Mouse (Mus musculus) forebrain, embryonic 14.5 days (tissue): ENCODE measurements around the gene Slc2a3. TPM values are rescaled to one million over a fixed set of nuclear protein-coding genes. Genes with fewer than 3 reads are reported as not detected.

Source experiments
- ATAC-seq: fragments of 200-750 bp; cut with Nextera tagmentation; 2 replicates; pipeline ENCODE4 v1.8.0; 2017; ENCODE audit warnings: mild to moderate bottlenecking, moderate library complexity
- DNase-seq: peaks from one replicate; pipeline ENCODE4 v3.0.0-alpha.2; 2015; ENCODE audit warnings: low spot score
- H3K27ac ChIP-seq: fragments of 300-500 bp; sonication (generic); 2 replicates; pipeline ENCODE4 v1.5.1; 2014; ENCODE audit warnings: low read depth, mild to moderate bottlenecking, control low read depth, low read length, moderate library complexity
- H3K27me3 ChIP-seq: fragments of 300-500 bp; sonication (generic); replicated peaks from 2 replicates; pipeline ENCODE4 v1.6.1; 2014; ENCODE audit warnings: low read length, control low read depth, mixed read lengths; ENCODE audit not compliant: control insufficient read depth, insufficient read depth
- H3K36me3 ChIP-seq: fragments of 300-500 bp; sonication (generic); 2 replicates; pipeline ENCODE4 v1.6.1; 2014; ENCODE audit warnings: low read length, control low read depth; ENCODE audit not compliant: control insufficient read depth, insufficient read depth
- H3K4me1 ChIP-seq: fragments of 300-500 bp; sonication (generic); 2 replicates; pipeline ENCODE4 v1.6.1; 2014; ENCODE audit warnings: antibody characterized with exemption, low read length, control low read depth; ENCODE audit not compliant: control insufficient read depth, insufficient read depth
- H3K4me2 ChIP-seq: fragments of 300-500 bp; sonication (generic); 2 replicates; pipeline ENCODE4 v1.6.1; 2014; ENCODE audit warnings: mild to moderate bottlenecking, control low read depth, low read length
- H3K4me3 ChIP-seq: fragments of 300-500 bp; sonication (generic); 2 replicates; pipeline ENCODE4 v1.5.1; 2014; ENCODE audit warnings: low read depth, low read length, control low read depth
- H3K9ac ChIP-seq: fragments of 300-500 bp; sonication (generic); 2 replicates; pipeline ENCODE4 v1.6.1; 2014; ENCODE audit warnings: mild to moderate bottlenecking, low read length, control low read depth, moderate library complexity
- H3K9me3 ChIP-seq: fragments of 300-500 bp; sonication (generic); replicated peaks from 2 replicates; pipeline ENCODE4 v1.6.1; 2016; ENCODE audit warnings: low read length, control low read depth, mixed read lengths; ENCODE audit not compliant: control insufficient read depth
- WGBS: fragments of 180-500 bp; shearing (Covaris S2); extraction: QIAGEN DNeasy Blood & Tissue Kit; methylation state at CpG from one replicate; pipeline ENCODE4 v1.1.7; 2014; 5-methylcytosine and 5-hydroxymethylcytosine counted together
- polyA plus RNA-seq: library from polyadenylated mRNA; unstranded; fragments of >200 nt; fragmentation: Nextera tagmentation; extraction: Ambion mirVana; gene quantifications from 2 replicates; pipeline ENCODE4 v1.2.1, GENCODE M21; 2014

Gene Slc2a3
- polyA plus RNA-seq, 1 experiment from 2014 or later: 15.6 TPM

- no peaks in the 10 kb centered on the region for H3K36me3 ChIP-seq
- DNase-seq (peak; percentile 93), ATAC-seq (peak; percentile 95)
- H3K9ac ChIP-seq: peak overlapping the region; percentile 76
- H3K27ac ChIP-seq: peak overlapping the region; percentile 97
- H3K4me3 ChIP-seq: peak overlapping the region; percentile 61
- H3K4me1 ChIP-seq: no peaks in the 10 kb centered on the region; the same call in 1 of the 2 replicates
- under 1% methylated on average over 37 of the region's 38 CpGs for WGBS
- H3K9me3 ChIP-seq: no peaks in the 10 kb centered on the region
- H3K27me3 ChIP-seq: no peaks in the 10 kb centered on the region
- peak overlapping the region; percentile 74 for H3K4me2 ChIP-seq
Observed at GRCm38 (mm10) chr6:122811280-122811652, 9.8 kb upstream of the Slc2a3 start.

GRCm38 (mm10) chr6:122810615-122811279 is 9.3 kb upstream of the Slc2a3 start:
- Histone ChIP-seq H3K4me2 (peak overlapping the region; percentile 74), H3K9ac (peak overlapping the region; percentile 76), H3K27ac (peak overlapping the region; percentile 97), H3K9me3 (no peaks in the 10 kb centered on the region), H3K4me1 (no peaks in the 10 kb centered on the region; the same call in 1 of the 2 replicates), H3K27me3 (no peaks in the 10 kb centered on the region), H3K4me3 (peak overlapping the region; percentile 61), H3K36me3 (no peaks in the 10 kb centered on the region)
- DNase-seq (peak; percentile 99), ATAC-seq (peak; percentile 99)
- WGBS: under 1% methylated on average over 30 of the region's 30 CpGs

DNA sequence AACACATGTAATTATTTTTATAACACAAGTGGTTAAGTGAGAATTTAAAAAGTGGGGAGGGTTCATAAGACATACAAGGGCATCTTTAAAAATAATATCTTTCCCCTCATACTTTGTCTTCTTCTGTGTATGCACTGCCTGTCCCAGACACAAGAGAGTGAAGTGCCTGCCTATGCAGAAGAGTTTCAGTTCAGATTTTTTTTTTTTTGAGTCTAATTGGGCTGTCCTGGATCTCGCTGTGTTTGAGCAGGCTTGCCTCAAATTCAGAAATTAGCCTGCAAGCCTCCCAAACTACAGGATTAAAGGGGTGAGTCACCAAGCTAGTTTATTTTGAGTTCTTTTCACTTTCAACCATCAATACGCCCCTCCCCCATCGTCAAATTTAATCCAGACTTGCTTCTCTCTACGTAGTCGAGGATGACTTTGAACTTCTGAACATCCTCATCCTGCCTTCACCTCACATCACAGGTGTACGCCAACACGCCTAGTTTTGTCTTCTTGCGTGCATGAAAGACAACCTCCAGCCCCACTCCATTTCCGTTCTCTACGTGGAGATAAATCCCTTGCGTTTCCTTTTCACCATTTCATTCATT is 8.7 kb upstream of the Slc2a3 start:
- no peak for DNase-seq
- Histone ChIP-seq H3K9me3 (no peaks in the 10 kb centered on the region), H3K27ac (peak overlapping the region; percentile 97), H3K36me3 (no peaks in the 10 kb centered on the region), H3K4me3 (peak overlapping the region; percentile 61), H3K4me1 (no peaks in the 10 kb centered on the region; the same call in 1 of the 2 replicates), H3K4me2 (peak overlapping the region; percentile 74), H3K27me3 (no peaks in the 10 kb centered on the region), H3K9ac (peak overlapping the region; percentile 61)
- 2% methylated on average over 11 of the region's 11 CpGs for WGBS
- no peak; the same call in 1 of the 2 replicates for ATAC-seq

DNA sequence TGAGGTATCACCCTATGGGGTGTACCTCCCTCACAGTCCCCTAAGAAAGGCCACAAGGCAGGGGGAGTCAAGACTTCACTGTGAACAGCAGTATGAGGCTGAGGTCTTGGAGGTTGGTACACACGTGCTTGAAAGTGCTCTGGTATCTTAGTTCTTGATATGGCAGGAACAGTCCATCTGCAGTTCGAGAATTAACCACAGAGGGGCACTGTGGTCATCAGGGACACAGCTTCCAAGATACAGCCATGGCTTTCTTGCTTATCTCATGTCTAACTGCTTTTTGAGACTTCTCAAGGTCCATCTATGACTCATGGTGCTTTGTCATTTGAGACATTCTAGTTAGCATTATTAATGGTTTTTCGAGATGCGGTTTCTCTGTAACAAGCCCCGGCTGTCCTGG is 3.0 kb upstream of the Slc2a3 start:
- no peak overlapping the region for H3K27ac ChIP-seq
- DNase-seq (peak; percentile 71), ATAC-seq (peak; percentile 16; the same call in 1 of the 2 replicates)
- no peak overlapping the region for H3K4me3 ChIP-seq
- no peak overlapping the region for H3K9ac ChIP-seq
- H3K9me3 ChIP-seq: no peaks in the 10 kb centered on the region
- H3K36me3 ChIP-seq: no peaks in the 10 kb centered on the region
- H3K27me3 ChIP-seq: peaks cover 9% of the 10 kb centered on the region; the same call in 1 of the 2 replicates
- no peaks in the 10 kb centered on the region for H3K4me1 ChIP-seq
- no peak overlapping the region for H3K4me2 ChIP-seq
- 36% methylated on average over 5 of the region's 5 CpGs for WGBS

GRCm38 (mm10) chr6:122801801-122802514 is 518 bp upstream of the Slc2a3 start:
- ATAC-seq (peak; percentile 75), DNase-seq (peak; percentile 61)
- no peaks in the 10 kb centered on the region for H3K9me3 ChIP-seq
- no peaks in the 10 kb centered on the region for H3K36me3 ChIP-seq
- H3K4me3 ChIP-seq: peak overlapping the region; percentile 53
- no peaks in the 10 kb centered on the region for H3K4me1 ChIP-seq
- H3K27me3 ChIP-seq: peaks cover 9% of the 10 kb centered on the region; the same call in 1 of the 2 replicates
- H3K9ac ChIP-seq: peak overlapping the region; percentile 77
- 3% methylated on average over 34 of the region's 34 CpGs for WGBS
- H3K4me2 ChIP-seq: peak overlapping the region; percentile 98
- H3K27ac ChIP-seq: no peak overlapping the region

DNA sequence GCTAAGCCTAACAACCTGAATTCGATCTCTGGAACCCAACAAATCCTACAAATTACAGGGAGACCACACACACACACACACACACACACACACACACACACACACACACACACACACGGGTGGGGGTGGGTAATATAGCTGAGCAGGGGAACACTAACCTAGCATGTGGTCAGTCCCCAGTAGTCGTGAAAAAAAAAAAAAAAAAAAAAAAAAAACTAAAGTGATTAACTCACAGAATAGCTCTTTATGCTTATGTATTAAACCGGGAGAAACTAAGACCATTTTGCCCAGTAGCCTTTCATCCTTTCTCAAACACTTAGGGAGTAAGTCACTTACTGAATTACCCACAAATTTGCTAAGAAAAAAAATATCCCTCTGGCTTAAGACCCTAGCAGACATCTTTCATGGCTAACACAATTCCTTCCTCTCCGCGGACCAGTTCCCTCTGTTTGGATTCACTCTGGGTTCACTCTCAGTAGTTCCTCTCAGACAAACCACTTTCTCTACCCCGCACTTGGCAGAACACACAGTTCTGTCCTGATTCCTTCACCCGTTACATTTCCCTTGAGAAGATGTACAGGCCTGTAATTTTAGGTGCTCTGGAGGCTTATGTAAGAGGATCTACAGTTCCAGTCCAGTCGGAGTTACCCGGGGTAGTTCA is 670 bp downstream of the Slc2a3 start:
- H3K4me3 ChIP-seq: peak overlapping the region; percentile 53
- peak overlapping the region; percentile 77 for H3K9ac ChIP-seq
- 41% methylated on average over 10 of the region's 10 CpGs for WGBS
- DNase-seq (no peak), ATAC-seq (no peak)
- H3K27me3 ChIP-seq: peaks cover 9% of the 10 kb centered on the region; the same call in 1 of the 2 replicates
- no peaks in the 10 kb centered on the region for H3K4me1 ChIP-seq
- peak overlapping the region; percentile 98 for H3K4me2 ChIP-seq
- H3K36me3 ChIP-seq: no peaks in the 10 kb centered on the region
- H3K27ac ChIP-seq: no peak overlapping the region
- H3K9me3 ChIP-seq: no peaks in the 10 kb centered on the region

DNA sequence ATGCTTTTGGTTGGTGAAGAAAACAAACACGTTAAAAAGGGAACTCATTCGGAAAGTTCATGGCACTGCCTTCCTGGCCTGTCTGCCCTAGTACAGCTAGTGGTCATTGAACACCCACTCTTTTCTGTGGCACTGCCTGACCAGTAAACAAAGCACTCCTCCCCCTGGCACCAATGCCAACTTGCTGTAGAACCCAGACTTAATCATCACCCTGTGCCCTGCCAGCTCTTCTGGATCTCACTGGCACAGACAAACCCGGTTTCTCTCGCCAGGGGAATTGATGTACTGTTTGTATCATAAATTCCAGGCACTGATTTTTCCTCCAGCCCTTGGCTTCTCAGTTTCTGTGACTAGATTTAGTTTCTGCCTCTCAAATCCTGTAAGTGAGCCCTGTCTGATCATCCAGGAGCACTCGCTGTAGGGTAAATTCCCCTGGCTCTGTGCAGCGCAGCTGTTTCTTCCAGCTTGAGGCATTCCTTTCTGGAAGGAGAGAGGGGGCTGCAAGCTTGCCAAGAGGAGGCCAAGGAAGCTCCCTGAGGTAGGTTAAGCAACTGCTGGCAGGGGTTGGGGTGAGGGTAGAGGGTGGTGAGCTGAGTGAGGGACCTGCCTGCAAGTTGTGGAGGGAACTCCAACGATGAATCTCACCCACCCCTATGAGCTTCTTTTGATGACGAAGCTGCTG is 6.0 kb downstream of the Slc2a3 start:
- H3K4me1 ChIP-seq: no peaks in the 10 kb centered on the region
- no peak overlapping the region for H3K4me2 ChIP-seq
- no peak overlapping the region for H3K4me3 ChIP-seq
- ATAC-seq (no peak), DNase-seq (no peak)
- no peaks in the 10 kb centered on the region for H3K9me3 ChIP-seq
- no peak overlapping the region for H3K9ac ChIP-seq
- no peaks in the 10 kb centered on the region for H3K36me3 ChIP-seq
- H3K27ac ChIP-seq: no peak overlapping the region
- WGBS: 78% methylated on average over 8 of the region's 8 CpGs
- no peaks in the 10 kb centered on the region for H3K27me3 ChIP-seq

GRCm38 (mm10) chr6:122786275-122786674 is 15.2 kb downstream of the Slc2a3 start:
- no peak overlapping the region for H3K4me2 ChIP-seq
- DNase-seq (peak; percentile 86), ATAC-seq (peak; percentile 63; the same call in 1 of the 2 replicates)
- no peaks in the 10 kb centered on the region for H3K36me3 ChIP-seq
- no peaks in the 10 kb centered on the region for H3K27me3 ChIP-seq
- no peaks in the 10 kb centered on the region for H3K4me1 ChIP-seq
- H3K9ac ChIP-seq: no peak overlapping the region
- no peak overlapping the region for H3K27ac ChIP-seq
- no peak overlapping the region for H3K4me3 ChIP-seq
- WGBS: 16% methylated on average over 5 of the region's 5 CpGs
- H3K9me3 ChIP-seq: no peaks in the 10 kb centered on the region
